Mouse (Mus musculus) gonadal fat pad, adult 2 months (tissue): ENCODE results near the gene Synm. TPM values are rescaled to one million over a fixed set of nuclear protein-coding genes. Genes with fewer than 3 reads are reported as not detected.
A peak's percentile ranks its signal among the peaks of the same experiment; 100 is the strongest.

ENCODE experiments used
- DNase-seq: peaks from one replicate; pipeline ENCODE4 v3.0.0-alpha.2; 2012; ENCODE audit warnings: low read depth
- polyA plus RNA-seq: library from polyadenylated mRNA; depleted of rRNA; stranded (reverse); fragments of >200 nt; gene quantifications from 2 replicates; pipeline ENCODE4 v1.2.3, GENCODE M21; 2012; rRNA removed

Gene Synm
- polyA plus RNA-seq: 14.7 and 14.8 TPM in 2 replicates

DNA sequence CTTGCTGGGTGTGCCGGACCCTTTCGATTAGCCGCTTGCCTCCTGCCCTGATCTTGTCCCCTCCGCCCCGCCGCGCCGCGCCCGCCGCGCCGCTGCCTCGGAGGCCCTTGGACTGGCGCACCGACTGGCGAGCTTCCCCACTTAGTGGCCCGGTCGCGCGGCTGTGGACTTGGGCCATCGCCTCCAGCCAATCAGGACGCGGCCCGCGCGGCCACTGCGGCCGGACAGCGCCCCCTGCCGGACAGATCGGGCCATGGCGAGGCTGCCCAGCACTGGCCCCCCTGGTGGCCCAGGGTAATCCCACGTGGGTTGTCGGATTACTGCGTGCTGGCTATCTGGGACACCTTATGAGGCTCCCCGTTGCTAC, at the start of gene Synm:
Synm (minus strand) TSS at position 114 of the 367 bp plus-strand sequence.
- no peak for DNase-seq

DNA sequence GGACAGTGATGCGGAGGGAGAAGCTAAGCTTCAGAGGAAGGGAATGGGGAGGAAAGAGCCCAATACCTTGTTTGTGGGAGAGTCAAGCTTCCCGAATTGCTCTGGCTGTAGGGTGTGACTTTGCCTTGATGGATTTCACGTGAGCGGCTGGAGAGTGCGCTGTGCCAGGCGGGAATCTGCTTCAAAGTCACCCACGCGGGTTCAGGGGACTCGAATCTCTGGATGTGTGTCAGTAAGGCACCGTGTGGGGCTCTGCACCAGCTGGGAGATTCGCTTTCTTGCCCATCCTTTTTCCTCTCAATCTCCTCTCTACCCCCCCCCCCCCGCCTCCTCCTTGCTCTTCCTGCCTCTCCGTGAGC, 44.3 kb upstream of the Synm start:
- no peak for DNase-seq

DNA sequence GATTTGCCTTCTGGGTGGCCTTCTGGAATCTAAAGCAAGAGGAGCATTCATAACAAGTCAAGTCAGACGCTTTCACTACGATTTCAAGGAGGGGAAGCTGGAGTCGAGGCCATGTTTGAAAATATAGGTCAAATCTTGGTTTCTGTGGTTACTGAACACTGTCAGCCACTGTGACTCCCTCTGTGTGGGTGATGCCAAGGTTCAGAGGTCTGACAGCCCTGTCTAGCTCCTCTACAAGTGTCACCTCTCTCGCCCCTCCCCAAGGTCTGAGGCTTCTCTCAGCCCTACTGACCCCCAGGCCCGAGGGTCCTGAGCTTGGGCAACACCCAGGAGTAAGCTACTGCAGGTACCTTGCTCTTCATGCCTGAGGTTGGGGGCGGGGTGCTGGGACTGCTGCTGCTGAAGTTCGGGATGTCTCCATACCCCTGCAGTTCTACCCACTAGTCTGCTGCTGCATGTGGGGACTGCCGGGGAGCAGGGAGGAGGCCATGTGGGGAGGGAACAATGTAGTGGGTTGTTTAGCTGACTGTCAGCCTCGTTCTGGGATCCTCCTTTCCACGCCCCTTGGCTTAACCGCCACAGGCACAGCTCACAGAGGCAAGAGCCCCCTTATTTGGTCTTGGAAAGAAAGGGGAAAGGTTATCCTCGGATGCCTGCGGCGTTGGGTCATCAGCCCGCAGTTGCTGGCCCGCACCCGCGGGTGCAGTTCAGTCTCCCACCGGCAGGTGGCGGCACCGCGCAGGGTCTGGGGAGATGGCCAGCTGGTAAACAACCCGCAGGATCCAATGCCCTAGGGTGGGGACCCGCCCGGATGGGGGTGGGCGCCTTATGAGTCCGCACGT, 43.7 kb upstream of the Synm start:
- no peak for DNase-seq

DNA sequence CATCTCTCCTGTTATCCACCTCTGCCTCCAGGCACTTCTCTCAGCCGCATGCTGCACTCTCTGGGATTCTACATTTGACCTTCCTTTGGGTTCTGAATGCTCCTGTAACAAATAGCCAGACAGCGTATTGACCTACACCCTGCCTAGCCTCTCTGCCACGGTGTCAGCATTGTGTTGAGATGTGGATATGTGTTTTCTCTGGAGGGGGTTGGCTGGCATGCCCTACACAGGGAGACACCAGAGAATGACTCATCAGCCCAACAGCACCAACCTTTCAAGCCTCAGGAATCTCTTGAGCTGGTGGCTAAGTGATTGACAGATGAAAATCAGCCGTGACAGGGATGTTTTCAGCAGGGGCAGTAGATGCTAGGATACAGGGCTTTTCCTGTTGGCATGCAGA, 41.5 kb upstream of the Synm start:
- DNase-seq: no peak

DNA sequence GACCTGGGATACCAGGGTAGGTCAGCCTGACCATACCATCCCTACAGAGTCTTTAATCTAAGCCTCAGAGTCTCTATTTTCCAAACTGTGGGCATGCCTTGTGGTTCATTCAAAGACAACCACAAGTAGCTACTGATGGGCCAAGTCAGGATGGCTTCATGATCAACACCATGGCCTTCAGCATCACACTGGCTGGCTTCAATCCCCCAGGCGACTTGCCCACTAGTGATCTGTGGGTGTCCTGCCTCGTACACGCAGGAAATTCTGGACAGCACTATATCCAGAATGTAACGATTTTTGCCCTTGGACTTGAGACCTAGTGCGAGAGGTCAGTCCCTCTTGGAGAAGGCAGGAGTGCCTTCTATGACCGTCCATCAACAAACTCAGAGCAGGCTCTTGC, 41.0 kb upstream of the Synm start:
- DNase-seq: no peak

DNA sequence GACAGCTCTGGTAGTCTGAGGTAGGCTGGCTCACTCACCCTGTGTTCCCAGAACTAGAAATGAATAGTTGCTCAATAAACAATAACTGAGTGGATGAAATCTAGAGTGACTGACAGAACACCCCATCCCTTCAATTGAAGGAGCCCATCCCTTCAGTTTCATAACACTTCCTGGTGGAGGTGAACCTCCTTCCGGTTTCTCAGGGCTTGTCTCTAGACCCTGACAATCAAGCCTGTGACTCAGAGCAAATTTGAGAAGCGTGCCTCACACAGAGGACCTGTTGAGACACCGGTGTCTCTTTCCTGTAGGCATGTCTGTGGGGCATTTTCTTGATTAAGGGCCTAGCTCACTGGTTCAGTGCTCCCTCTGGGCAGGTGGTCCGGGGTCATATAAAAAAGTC, 38.9 kb upstream of the Synm start:
- DNase-seq: no peak

DNA sequence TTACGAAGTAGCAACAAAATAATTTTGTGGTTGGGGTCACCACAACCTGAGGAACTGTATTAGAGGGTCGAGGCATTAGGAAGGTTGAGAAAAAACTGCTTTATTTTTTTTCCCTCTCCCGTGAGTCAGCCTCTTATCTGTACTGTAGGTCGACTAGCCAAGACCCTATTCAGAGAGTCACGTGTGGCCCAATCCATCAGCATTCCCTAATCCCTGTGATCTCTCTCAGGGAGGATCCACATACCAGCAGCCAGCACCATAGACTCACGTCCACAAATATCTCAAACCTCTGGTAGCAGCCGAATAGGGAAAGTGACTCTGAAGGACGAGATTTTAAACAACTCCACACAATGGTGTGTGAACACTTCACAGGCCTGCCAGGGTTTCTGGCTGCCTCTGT, 37.5 kb upstream of the Synm start:
- no peak for DNase-seq

DNA sequence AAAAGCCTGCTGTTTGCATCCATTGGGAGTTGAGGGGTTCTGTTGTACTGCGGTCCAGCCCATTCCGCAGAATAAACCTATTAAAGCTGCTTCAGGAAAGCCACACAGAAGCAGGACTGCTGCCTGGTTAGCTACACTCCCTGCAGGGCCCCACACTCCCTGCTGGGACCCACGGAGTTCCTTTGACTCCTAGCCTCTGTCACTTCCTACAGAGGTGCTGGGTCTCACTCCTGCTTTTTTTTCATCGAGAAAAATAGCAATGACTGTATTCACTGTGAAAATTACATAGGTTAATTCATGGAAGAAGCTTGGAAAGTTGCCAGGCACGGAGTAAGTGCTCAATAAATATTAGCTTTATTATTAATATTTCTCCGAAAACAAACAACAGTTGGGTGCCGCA, 33.9 kb upstream of the Synm start:
- DNase-seq: no peak

DNA sequence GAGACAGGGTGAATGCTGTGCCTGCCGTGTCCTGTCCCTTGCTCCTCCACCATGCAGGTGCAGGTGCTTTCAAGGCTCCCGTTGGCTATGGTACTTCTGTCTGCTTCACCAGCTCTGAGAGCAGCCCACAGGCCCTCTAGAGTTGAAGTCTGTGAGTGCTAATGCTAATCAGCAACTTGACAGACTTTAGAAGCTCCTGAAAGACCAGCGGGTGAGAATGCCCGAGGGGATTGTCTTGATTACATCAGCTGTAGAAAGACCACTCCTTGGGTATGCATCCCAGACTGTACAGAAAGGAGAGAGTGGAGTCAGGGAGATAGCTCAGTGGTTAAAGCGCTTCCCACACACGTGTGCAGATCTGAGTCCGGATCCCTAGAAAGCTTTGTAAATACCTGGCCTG, 31.7 kb upstream of the Synm start:
- no peak for DNase-seq

DNA sequence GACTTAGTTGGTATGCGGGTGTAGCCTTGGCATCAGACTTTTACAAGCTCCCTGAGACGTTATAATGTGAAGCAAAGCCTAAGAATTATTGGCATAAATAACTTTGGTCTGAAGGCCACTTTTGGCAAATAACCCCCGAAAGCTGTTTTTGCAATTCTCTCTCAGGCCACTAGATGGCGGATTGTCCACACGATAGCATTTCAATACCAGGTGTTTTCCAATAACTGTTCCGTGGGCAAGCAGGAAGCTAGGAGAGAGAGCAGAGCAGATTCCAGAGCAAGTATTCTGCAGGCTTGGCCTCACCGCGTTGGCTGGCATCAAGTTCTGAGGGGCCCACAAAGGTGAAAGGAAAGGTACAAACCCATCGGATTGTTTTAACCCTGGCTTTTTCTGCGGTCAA, 29.2 kb upstream of the Synm start:
- DNase-seq: no peak

DNA sequence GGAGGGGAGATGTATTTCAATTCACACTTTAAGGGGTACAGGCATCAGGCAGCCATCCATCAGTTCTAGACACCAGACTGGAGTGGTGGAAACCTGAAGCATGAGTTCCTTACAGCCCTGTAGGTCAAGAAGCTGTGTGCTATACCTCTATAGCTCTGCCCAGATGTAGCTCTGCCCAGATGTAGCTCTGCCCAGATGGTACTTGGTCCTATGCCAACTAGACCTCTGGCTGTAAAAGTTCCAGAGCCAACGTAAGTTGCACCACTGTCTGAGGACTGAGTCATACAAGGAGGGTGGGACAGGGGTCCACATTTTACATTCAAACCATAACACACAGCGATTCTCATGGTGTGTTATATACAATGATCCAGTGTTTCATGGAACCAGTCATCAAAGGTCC, 28.3 kb upstream of the Synm start:
- DNase-seq: no peak

DNA sequence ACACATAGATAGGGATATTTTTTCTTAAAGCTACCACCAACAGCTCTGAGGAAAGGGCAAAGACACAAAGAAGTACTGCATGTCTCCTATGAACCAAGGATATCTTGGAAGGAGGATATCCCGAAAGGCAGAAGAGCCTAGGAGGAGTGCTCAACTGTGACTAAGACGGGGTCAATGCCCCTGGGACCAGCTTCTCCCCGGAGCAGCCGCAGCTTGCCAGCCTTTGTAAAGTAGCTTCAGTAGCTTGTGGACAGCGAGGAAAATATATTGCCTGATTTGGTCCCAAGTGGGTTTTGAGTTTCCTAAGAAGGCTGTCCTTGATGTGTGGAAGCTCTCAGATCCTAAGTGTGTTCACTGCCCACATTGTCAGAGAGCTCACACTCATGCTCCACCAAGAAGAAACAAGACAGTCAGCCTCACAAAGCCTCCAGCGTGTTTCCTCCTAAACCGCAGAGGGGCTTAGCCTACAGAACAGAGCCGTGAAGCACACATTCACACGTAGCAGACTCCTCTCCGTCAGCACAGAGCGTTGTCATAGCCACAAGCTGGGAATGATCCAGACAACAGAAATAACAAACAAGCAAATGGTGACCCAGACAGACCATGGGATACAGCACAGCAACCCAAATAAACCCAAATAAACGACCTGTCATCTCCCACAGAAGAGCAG, 17.2 kb upstream of the Synm start:
- no peak for DNase-seq

DNA sequence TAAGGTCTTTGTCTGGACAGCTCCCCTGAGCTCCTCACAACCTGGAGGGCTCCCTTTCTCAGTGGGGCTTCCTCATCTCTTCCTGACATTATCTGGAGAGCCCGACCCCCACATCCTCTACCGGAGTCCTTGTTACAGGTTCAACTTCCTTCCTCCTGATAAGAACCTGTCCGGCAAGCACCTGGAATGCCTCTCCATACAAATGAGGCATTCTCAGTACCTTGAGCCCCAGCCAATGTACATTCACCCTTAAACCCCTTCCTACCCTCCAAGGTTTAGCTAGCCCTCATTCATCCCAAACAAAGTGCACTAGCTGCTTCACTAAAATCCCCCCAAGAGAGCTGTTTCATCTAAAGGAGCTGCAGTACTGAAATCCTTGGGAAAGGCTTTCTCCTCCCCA, 16.1 kb upstream of the Synm start:
- no peak for DNase-seq

DNA sequence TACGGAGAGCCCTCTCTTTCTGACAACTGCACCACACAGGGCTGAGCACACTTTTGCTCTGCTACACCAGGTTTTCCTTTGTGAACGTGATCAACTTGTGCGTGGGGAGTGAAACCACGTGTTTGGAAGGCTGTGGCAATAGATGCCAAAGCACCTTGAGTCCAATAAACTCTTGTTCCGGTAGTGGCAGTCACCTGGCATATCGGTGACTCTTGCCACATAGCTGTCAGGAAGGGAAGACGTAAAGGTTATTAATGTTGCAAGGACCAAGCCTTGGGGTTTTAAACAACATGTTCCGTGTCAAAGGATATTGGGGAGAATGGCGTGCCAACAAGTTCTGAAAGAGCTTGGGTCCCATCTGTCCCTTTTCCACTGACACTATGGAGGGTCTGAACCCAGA, 12.7 kb upstream of the Synm start:
- peak; percentile 70 for DNase-seq

DNA sequence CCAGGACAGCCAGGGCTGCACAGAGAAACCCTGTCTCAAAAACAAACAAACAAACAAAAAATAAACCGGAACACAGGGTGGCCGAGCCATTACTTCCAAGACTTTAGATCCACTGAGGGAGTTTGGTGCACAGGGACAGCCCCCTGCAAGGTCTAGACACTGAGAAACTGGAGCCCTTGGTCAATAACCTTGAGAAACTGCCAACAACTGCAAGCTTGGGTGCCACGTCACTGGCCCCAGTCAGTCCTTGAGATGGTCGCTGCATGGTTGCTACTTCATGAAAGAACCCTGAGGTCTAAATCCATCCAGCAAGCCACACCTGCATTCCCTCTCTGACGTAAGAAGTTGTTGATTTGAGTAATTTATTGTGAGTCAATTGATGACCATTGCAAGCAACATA, 9.9 kb upstream of the Synm start:
- no peak for DNase-seq

DNA sequence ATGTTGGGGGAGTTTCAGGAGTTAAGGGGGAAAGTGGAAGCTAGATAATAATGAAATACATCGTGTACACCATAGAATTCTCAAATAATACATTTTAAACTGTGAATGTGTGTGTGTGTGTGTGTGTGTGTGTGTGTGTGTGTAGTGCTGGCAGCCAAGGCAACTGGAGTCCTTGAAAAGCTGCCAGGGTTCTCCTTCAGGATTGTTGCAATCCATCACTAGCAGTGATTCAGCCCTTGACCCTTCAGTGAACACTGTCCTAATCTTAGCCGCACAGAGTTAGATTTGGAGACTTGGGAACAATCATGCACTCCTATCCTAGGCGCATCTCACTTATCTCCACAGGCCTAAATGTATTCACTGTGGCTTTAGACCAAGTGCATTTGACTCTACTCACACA, 8.6 kb upstream of the Synm start:
- no peak for DNase-seq

DNA sequence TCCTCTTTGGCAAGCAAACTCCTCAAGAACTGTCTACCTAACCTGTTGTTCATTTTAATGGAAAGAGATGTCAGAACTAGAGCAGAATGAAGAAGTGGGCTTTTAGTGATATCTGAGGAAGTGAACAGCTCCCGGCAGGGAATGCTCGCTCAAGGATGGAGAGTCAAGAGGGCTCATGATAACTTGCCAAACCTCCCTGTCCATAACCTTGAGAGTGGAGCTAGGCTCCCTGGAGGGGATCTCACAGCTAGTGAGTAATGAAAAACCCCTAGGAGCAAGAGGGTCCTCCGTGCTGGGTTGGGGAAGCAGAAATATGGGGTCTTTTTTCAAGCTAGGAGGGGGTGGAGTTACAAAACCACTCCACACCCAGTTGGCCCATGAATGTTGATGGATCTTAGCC, 4.1 kb upstream of the Synm start:
- DNase-seq: no peak

DNA sequence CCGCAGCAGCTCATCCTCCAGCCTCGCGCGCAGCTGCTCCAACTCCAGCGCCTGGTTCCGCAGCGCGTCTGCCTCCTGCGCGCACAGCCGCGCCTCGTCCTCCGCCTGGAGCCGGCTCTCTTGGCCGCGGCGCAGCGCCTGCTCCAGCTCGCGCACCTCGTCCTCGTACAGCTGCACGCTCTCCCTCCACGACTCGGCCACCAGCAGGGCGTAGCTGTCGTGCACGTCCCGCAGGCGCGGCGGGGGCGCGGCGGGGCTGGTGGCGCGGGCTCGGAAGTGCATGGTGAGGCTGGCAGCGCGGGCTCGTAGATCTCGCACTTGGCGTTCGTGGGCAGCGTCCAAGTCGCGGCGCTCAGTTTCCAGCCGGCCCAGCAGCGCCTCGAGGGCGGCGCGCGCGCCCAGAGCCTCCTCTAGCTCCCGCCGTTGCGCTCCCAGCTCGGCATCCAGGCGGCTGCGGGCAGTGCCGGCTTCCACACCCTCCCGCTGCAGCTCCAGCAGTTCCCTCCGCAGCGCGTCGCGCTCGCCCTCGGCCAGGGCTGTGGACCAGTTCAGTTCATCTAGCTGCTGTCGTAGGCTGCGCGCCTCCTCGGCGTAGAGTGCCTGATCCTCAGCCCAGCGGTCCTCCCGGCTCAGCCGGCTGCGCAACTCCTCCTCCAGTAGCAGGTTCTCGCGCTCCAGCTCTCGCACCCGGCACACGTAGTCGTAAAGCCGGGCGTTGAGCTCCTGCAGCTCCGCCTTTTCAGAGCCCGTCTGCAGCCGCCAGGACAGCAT, 499 bp downstream of the Synm start:
- no peak for DNase-seq

DNA sequence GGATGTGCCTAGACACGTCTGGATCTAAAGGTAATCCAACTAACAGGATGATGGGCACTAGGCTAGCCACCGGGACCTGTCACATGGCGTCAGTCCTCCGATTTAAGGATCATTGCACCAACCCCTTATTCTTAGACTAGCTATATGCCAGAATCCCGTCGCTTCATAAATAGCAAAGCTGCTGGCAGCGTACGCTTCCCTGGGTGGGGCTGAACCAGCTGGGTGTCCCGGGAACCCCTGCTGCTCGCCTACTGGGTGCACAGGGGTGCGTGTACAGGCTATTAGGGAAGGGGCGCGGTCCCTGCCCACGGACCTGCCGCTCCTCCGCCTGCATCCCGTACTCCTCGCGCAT, 1.1 kb downstream of the Synm start:
- no peak for DNase-seq

DNA sequence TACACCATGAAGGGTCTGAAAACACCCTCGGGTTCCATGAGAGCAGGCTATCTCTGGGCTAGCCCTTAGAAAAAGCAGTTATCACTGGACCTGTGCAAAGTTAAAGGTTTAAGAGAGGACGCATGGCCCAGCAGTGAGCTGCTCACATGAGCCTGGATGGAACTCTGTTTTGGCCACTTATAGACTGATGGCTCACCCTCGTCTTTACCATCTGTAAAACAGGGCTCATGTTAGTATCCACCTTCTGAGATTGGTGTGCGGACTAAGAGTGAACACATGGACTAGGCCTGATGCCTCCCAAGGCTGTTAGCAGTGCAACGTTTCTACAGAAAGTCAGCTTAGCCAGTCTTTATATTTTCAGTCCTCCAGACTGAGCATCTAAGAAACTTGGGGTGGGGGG, 2.9 kb downstream of the Synm start:
- DNase-seq: no peak

DNA sequence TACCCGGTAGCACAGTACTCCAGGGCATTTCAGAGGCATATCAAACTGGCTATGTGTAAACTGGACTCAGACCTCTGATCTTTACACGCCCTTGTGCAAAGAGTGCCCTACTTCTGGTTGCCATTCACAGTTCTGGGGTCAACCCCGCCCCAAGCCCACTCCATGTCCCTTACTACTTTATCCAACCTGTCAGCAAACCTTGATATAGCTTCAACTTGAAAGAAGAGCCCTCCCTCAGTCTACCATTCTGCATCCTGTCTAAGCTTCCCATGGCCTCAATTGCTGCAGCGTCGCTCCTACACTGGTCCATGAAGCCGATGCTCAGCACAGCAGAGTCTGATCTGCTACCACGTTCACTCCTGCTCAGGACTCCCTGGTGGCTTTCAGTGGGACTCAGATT, 4.2 kb downstream of the Synm start:
- no peak for DNase-seq

DNA sequence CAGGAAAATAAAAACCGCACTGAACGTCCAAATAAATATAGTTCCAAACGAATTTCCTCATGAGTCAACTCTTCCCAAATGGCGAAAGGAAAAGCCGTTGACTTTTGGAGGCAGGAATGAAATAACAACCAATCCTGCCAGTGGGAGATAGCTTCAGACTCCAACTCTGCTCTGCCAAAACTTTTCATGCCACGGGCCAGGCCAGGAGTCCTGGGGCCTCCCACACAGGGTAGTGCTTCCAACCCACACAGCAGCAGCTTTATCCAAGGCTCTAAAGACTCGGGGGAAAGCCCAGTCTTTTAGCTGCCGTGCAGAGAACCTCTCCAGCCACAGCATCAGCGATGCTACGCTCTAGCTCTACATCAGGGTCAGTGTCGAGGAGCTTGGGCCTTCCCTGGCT, 4.9 kb downstream of the Synm start:
- DNase-seq: no peak
